Mouse (Mus musculus) hindbrain, postnatal 0 days (tissue): ENCODE measurements around the gene Cdh5. TPM values are rescaled to one million over a fixed set of nuclear protein-coding genes. Genes with fewer than 3 reads are reported as not detected.
A peak's percentile ranks its signal among the peaks of the same experiment; 100 is the strongest.

Experiments used
- ATAC-seq: fragments of 200-750 bp; cut with Nextera tagmentation; 2 replicates; pipeline ENCODE4 v1.8.0; 2017; ENCODE audit warnings: mild to moderate bottlenecking, moderate TSS enrichment, moderate library complexity
- DNase-seq: peaks from one replicate; pipeline ENCODE4 v3.0.0-alpha.2; 2015; ENCODE audit warnings: low spot score
- H3K27ac ChIP-seq: fragments of 300-500 bp; sonication (generic); 2 replicates; pipeline ENCODE4 v1.5.1; 2014; ENCODE audit warnings: mild to moderate bottlenecking
- H3K27me3 ChIP-seq: fragments of 300-500 bp; sonication (generic); 2 replicates; pipeline ENCODE4 v1.6.1; 2014; ENCODE audit warnings: low read length, mixed read lengths; ENCODE audit not compliant: insufficient read depth
- H3K36me3 ChIP-seq: fragments of 300-500 bp; sonication (generic); 2 replicates; pipeline ENCODE4 v1.6.1; 2014; ENCODE audit warnings: low read length, mixed read lengths; ENCODE audit not compliant: insufficient read depth
- H3K4me1 ChIP-seq: fragments of 300-500 bp; sonication (generic); 2 replicates; pipeline ENCODE4 v1.6.1; 2014; ENCODE audit warnings: antibody characterized with exemption, low read length, mixed read lengths; ENCODE audit not compliant: insufficient read depth
- H3K4me2 ChIP-seq: fragments of 300-500 bp; sonication (generic); 2 replicates; pipeline ENCODE4 v1.6.1; 2014; ENCODE audit warnings: low read depth, mild to moderate bottlenecking, low read length, moderate library complexity, mixed read lengths
- H3K4me3 ChIP-seq: fragments of 300-500 bp; sonication (generic); 2 replicates; pipeline ENCODE4 v1.5.1; 2014; ENCODE audit warnings: low read length
- H3K9ac ChIP-seq: fragments of 300-500 bp; sonication (generic); replicated peaks from 2 replicates; pipeline ENCODE4 v1.6.1; 2014; ENCODE audit warnings: mild to moderate bottlenecking, low read length, moderate library complexity, mixed read lengths
- H3K9me3 ChIP-seq: fragments of 300-500 bp; sonication (generic); 2 replicates; pipeline ENCODE4 v1.6.1; 2016; ENCODE audit warnings: low read length, mixed read lengths
- CTCF ChIP-seq: IDR thresholded peaks from 2 replicates; pipeline ENCODE4 v1.5.1; 2016; ENCODE audit warnings: antibody characterized with exemption, control low read depth, low read depth
- WGBS: fragments of 180-500 bp; shearing (Covaris S2); extraction: QIAGEN DNeasy Blood & Tissue Kit; methylation state at CpG from one replicate; pipeline ENCODE4 v1.1.7; 2014; 5-methylcytosine and 5-hydroxymethylcytosine counted together
- polyA plus RNA-seq: library from polyadenylated mRNA; unstranded; fragments of >200 nt; fragmentation: Nextera tagmentation; extraction: Ambion mirVana; gene quantifications from 2 replicates; pipeline ENCODE4 v1.2.1, GENCODE M21; 2015
- total RNA-seq: library from RNA; depleted of rRNA; stranded (reverse); fragments of >200 nt; gene quantifications from 2 replicates; pipeline ENCODE4 v1.2.3, GENCODE M21; 2014

Cdh5 gene
- total and polyA plus RNA-seq, 2 experiments from 2014 or later: 8.9 to 19.7 TPM

DNA sequence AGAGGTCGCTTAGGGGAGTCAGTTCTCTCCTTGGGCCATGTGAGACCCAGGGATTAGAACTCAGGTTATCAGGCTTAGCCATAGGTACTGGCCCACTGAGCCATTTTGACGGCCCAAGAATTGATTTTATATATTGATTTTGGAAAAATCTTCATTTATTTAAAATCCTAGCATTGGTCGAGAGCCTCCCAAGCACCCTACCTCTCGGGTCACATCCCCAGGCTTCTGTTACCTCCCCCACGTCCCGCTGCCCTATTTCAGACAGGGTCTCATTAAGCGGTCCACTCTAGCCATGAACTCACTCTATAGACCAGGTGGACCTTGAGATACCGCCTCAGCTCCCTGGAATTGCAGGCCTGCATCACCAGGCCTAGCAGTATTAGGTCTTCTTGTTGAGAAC is 33.1 kb downstream of the Cdh5 start:
- Histone ChIP-seq H3K9me3 (no peaks in the 10 kb centered on the region), H3K4me2 (no peak overlapping the region), H3K36me3 (no peaks in the 10 kb centered on the region), H3K4me3 (no peak overlapping the region), H3K9ac (no peak overlapping the region), H3K4me1 (no peaks in the 10 kb centered on the region), H3K27me3 (no peaks in the 10 kb centered on the region), H3K27ac (no peak overlapping the region)
- TF ChIP-seq CTCF: no peak
- DNase-seq: no peak
- 95% methylated on average over 8 of the region's 8 CpGs for WGBS
- ATAC-seq: no peak

DNA sequence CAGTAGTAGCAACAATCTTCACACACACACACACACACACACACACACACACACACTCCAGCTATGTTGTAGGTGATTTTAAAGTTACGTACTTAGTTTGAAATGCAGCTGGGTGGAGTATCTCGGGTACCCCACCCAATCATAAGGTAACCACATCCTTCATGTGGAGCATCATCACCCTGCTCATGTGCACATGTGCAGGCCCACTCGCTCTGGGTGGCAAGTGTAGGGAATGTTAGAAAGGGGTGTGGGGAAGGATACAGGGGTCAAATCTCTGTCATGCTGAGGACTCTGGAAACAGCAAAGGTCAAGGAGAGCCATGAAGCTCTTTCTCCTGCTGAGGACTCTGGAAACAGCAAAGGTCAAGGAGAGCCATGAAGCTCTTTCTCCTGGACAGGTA is 34.9 kb downstream of the Cdh5 start:
- TF ChIP-seq CTCF: no peak
- WGBS: 93% methylated on average over 3 of the region's 3 CpGs
- DNase-seq: no peak

DNA sequence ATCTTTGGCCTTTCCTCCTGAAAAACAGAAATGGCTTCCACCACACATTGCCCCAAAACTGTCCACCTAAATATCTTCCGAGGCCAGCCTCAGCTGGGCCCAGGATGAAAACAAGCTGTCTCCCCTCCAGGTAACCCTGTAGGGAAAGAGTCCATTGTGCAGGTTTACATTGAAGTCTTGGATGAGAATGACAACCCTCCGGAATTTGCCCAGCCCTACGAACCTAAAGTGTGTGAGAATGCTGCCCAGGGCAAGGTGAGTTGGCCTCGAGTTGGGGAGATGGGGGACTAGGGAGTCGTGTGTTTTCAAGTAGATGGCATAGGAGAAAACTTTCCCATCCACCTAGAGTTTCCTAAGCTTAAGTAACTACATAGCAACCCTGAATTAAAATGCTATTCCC is 36.2 kb downstream of the Cdh5 start:
- 89% methylated on average over 5 of the region's 5 CpGs for WGBS
- Histone ChIP-seq H3K27ac (no peak overlapping the region), H3K9ac (no peak overlapping the region), H3K4me3 (no peak overlapping the region), H3K27me3 (no peaks in the 10 kb centered on the region), H3K4me2 (no peak overlapping the region), H3K36me3 (no peaks in the 10 kb centered on the region), H3K9me3 (no peaks in the 10 kb centered on the region), H3K4me1 (no peaks in the 10 kb centered on the region)
- no peak for ATAC-seq
- no peak for DNase-seq
- TF ChIP-seq CTCF: no peak

More for the DNA sequence above, 34.9 kb downstream of the Cdh5 start:
- Histone ChIP-seq H3K27ac (no peak overlapping the region), H3K9ac (no peak overlapping the region), H3K4me1 (no peaks in the 10 kb centered on the region), H3K4me3 (no peak overlapping the region), H3K27me3 (no peaks in the 10 kb centered on the region), H3K4me2 (no peak overlapping the region), H3K36me3 (no peaks in the 10 kb centered on the region), H3K9me3 (no peaks in the 10 kb centered on the region)
- ATAC-seq: no peak

DNA sequence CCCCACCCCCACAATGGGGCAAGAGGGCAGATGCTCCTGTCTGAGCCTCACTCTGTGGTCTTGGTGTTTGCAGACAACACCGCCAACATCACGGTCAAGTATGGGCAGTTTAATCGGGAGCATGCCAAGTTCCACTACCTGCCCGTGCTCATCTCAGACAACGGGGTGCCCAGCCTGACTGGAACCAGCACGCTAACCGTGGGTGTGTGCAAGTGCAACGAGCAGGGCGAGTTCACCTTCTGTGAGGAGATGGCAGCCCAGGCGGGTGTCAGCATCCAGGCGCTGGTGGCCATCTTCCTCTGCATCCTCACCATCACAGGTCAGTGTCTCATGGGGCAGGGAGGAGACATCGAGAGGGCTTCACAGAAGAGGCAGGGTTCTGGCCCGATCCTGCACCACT is 39.2 kb downstream of the Cdh5 start:
- no peak overlapping the region for H3K4me2 ChIP-seq
- no peaks in the 10 kb centered on the region for H3K27me3 ChIP-seq
- H3K4me1 ChIP-seq: no peaks in the 10 kb centered on the region
- H3K9me3 ChIP-seq: no peaks in the 10 kb centered on the region
- DNase-seq (no peak), ATAC-seq (no peak)
- no peak overlapping the region for H3K27ac ChIP-seq
- no peak overlapping the region for H3K9ac ChIP-seq
- H3K4me3 ChIP-seq: no peak overlapping the region
- H3K36me3 ChIP-seq: no peaks in the 10 kb centered on the region
- WGBS: 88% methylated on average over 13 of the region's 13 CpGs
- TF ChIP-seq CTCF: no peak

DNA sequence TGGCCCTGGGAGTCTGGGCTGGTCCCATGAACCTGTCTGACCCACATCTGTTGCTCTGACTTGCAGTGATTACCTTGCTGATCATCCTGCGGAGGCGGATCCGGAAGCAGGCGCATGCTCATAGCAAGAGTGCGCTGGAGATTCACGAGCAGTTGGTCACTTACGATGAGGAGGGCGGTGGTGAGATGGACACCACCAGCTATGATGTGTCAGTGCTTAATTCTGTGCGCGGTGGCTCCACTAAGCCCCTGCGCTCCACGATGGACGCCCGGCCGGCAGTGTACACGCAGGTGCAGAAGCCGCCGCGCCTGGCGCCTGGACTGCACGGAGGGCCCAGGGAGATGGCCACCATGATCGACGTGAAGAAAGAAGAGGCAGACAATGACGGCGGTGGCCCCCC is 41.0 kb downstream of the Cdh5 start:
- no peak for ATAC-seq
- H3K27me3 ChIP-seq: no peaks in the 10 kb centered on the region
- WGBS: 92% methylated on average over 25 of the region's 25 CpGs
- DNase-seq: no peak
- no peaks in the 10 kb centered on the region for H3K4me1 ChIP-seq
- no peak overlapping the region for H3K9ac ChIP-seq
- H3K27ac ChIP-seq: no peak overlapping the region
- H3K9me3 ChIP-seq: no peaks in the 10 kb centered on the region
- no peak for TF ChIP-seq CTCF
- no peak overlapping the region for H3K4me2 ChIP-seq
- H3K4me3 ChIP-seq: no peak overlapping the region
- no peaks in the 10 kb centered on the region for H3K36me3 ChIP-seq

DNA sequence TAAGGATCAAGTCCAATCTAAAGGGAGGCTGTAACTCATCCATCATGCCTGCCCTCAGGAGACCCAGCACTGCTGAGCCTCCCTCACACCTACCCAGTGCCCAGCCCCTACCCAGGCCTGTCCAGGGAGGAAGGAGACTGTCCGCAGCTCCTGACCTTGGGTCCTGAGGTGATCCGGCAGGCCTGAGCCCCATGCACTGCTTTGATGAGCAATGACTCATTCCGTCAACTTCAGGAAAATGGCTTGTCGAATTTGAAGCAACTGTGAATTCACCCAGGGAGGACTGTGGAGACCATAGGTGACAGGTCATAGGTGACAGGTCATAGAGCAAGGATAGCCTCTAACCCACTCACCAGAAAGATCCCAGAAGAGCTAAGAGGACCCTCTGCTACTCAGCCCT is 42.0 kb downstream of the Cdh5 start:
- Histone ChIP-seq H3K9me3 (no peaks in the 10 kb centered on the region), H3K4me2 (no peak overlapping the region), H3K9ac (no peak overlapping the region), H3K4me3 (no peak overlapping the region), H3K4me1 (no peaks in the 10 kb centered on the region), H3K27ac (no peak overlapping the region), H3K27me3 (no peaks in the 10 kb centered on the region), H3K36me3 (no peaks in the 10 kb centered on the region)
- no peak for TF ChIP-seq CTCF
- DNase-seq: no peak
- 83% methylated on average over 4 of the region's 4 CpGs for WGBS
- ATAC-seq: no peak

DNA sequence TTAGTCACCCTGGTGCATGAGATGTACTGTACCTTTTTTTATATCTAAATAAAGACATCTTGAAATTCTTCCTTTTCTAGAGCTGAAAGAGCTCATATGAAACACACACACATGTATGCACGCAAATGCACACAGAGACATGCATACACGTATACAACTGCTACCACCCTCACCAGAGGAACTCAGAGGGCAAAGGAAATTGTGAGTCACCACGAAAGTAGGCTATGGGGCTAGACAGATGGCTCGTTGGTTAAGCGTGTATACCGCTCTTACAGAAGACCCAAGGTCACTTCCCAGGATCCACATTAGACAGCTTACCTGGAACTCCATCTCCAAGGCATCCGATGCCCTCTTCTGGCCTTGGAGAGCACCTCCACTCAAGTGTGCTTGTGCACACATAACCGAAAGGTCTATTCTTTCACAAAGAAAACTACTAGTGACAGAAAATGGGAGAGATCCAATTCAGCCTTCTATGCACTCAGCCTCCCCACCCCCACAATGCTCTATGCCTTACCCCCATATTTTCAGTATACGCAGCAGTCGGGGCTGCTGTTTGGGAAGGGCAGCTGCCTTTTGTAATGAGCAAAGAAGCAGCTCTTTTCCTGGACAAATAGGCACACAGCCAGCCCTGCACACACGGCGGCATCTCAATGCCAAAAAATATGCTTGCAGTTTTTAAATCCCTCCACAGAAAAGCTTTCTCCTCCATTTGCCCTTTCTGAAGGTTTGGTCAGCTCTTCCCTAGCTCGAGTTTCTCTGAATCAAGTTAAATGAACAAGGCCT is 43.2 kb downstream of the Cdh5 start:
- Histone ChIP-seq H3K27ac (no peak overlapping the region), H3K9ac (no peak overlapping the region), H3K4me3 (no peak overlapping the region), H3K4me1 (no peaks in the 10 kb centered on the region), H3K9me3 (no peaks in the 10 kb centered on the region), H3K4me2 (no peak overlapping the region), H3K36me3 (no peaks in the 10 kb centered on the region), H3K27me3 (no peaks in the 10 kb centered on the region)
- peak; percentile 46 for TF ChIP-seq CTCF
- ATAC-seq (no peak), DNase-seq (peak; percentile 18)
- WGBS: 75% methylated on average over 13 of the region's 13 CpGs
